Mouse (Mus musculus): ENCODE results near the gene Mllt6. TPM values are rescaled to one million over a fixed set of nuclear protein-coding genes. Genes with fewer than 3 reads are reported as not detected.
"Not testable (repeated sequence)": the region's sequence is repeated elsewhere in the genome, so short reads cannot be mapped to it uniquely, and the experiment has no call there.

Gene Mllt6
- polyA plus RNA-seq, 1 experiment, result 68.4 TPM

DNA sequence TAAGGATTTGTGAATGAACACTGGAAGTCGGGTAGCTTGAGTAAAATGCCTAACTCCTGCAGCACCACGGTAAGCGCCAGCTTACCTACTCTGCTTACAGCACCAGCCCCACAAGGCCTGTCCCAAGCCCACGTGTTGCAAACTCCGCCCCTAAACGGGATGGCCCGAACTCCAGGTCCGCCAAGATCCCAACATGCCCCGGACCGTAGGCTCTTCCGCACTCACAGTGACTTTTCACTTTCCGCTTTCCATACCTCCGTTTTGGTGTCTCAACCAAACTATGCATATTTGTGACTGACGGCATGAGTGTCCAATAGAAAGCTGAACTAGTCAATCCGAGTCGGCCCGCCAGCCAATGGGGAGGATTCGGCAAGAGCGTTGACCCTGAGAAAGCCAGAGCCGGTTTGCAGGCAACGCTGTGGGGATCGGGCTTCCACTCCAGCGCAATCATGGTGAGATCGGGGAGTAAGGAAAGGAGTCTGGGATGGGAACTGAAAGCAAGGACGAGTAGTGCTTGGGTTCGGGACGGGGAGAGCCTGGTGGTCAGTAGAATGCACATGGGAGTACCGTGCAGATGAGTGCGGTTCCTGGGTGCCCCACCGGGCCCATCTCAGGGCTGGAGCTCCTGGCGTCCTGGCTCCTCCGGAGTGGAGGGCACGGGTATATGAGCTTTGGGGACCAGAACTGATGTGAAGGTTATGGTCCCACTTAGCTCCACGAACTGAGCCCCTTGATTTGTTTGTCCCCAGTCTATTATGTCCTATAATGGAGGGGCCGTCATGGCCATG is 40.0 kb downstream of the Mllt6 start, which contains the start of gene Psmb3:
Psmb3 (plus strand) TSS at position 361 of the 788 bp plus-strand sequence.
- Histone ChIP-seq H3K27ac (ENCODE audit: insufficient read depth, low read length) (peak within 1 kb of the TSS; percentile 53), H3K4me1 (ENCODE audit: control insufficient read depth, insufficient read depth, low read length) (peaks cover 3% of the 10 kb centered on the region), H3K4me3 (replicated peaks; ENCODE audit: insufficient read depth, low read depth, low read length) (peak within 1 kb of the TSS; percentile 98), H3K27me3 (ENCODE audit: control insufficient read depth, insufficient read depth, low read length) (no peaks in the 10 kb centered on the region)
- peak; percentile 68; the same call in 1 of the 2 replicates for TF ChIP-seq POLR2A (IDR thresholded peaks at IDR 0.05; ENCODE audit: borderline replicate concordance, insufficient read depth, low read length)
- TF ChIP-seq CTCF (IDR thresholded peaks at IDR 0.05; ENCODE audit: borderline replicate concordance, insufficient read depth, low read depth, low read length), result no peak
- WGBS, result under 1% methylated on average over 35 of the region's 35 CpGs
- DNase-seq, result peak; percentile 99 to 100

- not testable (repeated sequence) for DNase-seq; H3K4me1 ChIP-seq (ENCODE audit: control insufficient read depth, insufficient read depth, low read length); H3K27me3 ChIP-seq (ENCODE audit: control insufficient read depth, insufficient read depth, low read length); H3K4me3 ChIP-seq (replicated peaks; ENCODE audit: insufficient read depth, low read depth, low read length); H3K27ac ChIP-seq (ENCODE audit: insufficient read depth, low read length)
- 73% methylated on average over 2 of the region's 2 CpGs for WGBS
Observed at GRCm38 (mm10) chr11:97710067-97710466, 46.9 kb downstream of the Mllt6 start.

DNA sequence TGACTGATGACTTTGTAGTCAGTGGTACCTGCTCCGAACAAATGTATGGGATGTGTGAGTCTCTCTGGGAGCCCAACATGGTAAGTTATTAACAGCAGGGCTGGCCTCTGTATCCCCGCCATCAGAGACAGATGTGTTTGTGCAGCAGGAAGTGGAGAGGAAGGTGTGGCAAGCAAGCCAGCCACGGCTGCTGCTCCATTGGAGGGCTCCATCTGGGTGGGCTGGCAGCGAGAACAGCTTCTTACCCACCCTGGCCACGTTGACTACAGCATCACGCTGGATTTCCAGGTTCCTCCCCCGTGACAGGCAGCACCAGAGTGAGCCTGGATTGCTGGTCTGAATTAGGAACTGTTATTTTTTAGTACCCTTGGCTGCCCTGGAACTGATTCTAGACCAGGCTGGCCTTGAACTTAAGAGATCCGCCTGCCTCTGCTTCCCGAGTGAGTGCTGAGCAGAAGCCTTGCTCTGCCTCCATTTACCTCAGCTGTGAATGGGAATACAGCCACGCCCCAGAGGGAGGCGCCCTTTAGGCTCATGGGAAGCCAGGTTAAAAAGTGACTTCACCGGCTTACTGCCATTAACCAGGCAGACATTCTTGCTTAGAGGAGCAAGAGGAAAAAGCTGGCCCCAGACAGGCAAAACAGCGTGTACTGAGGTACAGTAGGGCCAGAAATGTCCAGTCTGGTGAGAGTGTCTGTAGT is 48.1 kb downstream of the Mllt6 start:
- TF ChIP-seq CTCF (IDR thresholded peaks at IDR 0.05; ENCODE audit: borderline replicate concordance, insufficient read depth, low read depth, low read length) (no peak), POLR2A (IDR thresholded peaks at IDR 0.05; ENCODE audit: borderline replicate concordance, insufficient read depth, low read length) (no peak)
- Histone ChIP-seq H3K4me3 (replicated peaks; ENCODE audit: insufficient read depth, low read depth, low read length) (no peak overlapping the region), H3K27ac (ENCODE audit: insufficient read depth, low read length) (no peak overlapping the region), H3K4me1 (ENCODE audit: control insufficient read depth, insufficient read depth, low read length) (peaks cover 6% of the 10 kb centered on the region; the same call in 1 of the 2 replicates), H3K27me3 (ENCODE audit: control insufficient read depth, insufficient read depth, low read length) (no peaks in the 10 kb centered on the region)
- WGBS, result 76% methylated on average over 13 of the region's 13 CpGs
- no peak for DNase-seq

- no peak for DNase-seq
- Histone ChIP-seq H3K4me3 (replicated peaks; ENCODE audit: insufficient read depth, low read depth, low read length) (no peak overlapping the region), H3K27me3 (ENCODE audit: control insufficient read depth, insufficient read depth, low read length) (no peaks in the 10 kb centered on the region), H3K27ac (ENCODE audit: insufficient read depth, low read length) (no peak overlapping the region), H3K4me1 (ENCODE audit: control insufficient read depth, insufficient read depth, low read length) (peaks cover 6% of the 10 kb centered on the region; the same call in 1 of the 2 replicates)
- TF ChIP-seq POLR2A (IDR thresholded peaks at IDR 0.05; ENCODE audit: borderline replicate concordance, insufficient read depth, low read length) (no peak), CTCF (IDR thresholded peaks at IDR 0.05; ENCODE audit: borderline replicate concordance, insufficient read depth, low read depth, low read length) (no peak)
- WGBS, result 79% methylated on average over 15 of the region's 15 CpGs
Observed at GRCm38 (mm10) chr11:97712286-97712685, 49.1 kb downstream of the Mllt6 start.

GRCm38 (mm10) chr11:97713896-97714295 is 50.7 kb downstream of the Mllt6 start:
- WGBS, result 9% methylated on average over 8 of the region's 8 CpGs
- Histone ChIP-seq H3K4me1 (ENCODE audit: control insufficient read depth, insufficient read depth, low read length) (peaks cover 6% of the 10 kb centered on the region; the same call in 1 of the 2 replicates), H3K27ac (ENCODE audit: insufficient read depth, low read length) (peak overlapping the region; percentile 3; the same call in 1 of the 2 replicates), H3K27me3 (ENCODE audit: control insufficient read depth, insufficient read depth, low read length) (no peaks in the 10 kb centered on the region), H3K4me3 (replicated peaks; ENCODE audit: insufficient read depth, low read depth, low read length) (no peak overlapping the region)
- peak; percentile 58 to 73 for DNase-seq
- TF ChIP-seq POLR2A (IDR thresholded peaks at IDR 0.05; ENCODE audit: borderline replicate concordance, insufficient read depth, low read length), result no peak
- TF ChIP-seq CTCF (IDR thresholded peaks at IDR 0.05; ENCODE audit: borderline replicate concordance, insufficient read depth, low read depth, low read length), result no peak

DNA sequence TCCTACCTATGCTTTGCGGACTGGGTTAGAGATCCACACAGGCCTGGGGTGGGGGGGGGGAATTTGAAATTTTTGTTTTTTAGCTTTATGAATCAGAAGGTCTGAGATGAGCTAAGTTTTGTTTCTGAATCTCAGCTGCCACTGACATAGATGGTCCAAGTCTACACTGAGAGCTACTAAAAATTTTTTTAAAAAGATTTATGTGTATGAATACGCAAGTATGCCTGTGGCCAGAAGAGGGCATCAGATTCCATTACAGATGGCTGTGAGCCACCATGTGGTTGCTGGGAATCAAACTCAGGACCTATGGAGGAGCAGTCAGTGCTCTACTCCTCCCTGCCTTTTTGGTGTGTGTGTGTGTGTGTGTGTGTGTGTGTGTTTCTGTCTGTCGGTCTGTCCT is 51.1 kb downstream of the Mllt6 start:
- peak overlapping the region; percentile 3; the same call in 1 of the 2 replicates for H3K27ac ChIP-seq (ENCODE audit: insufficient read depth, low read length)
- H3K4me1 ChIP-seq (ENCODE audit: control insufficient read depth, insufficient read depth, low read length), result peaks cover 6% of the 10 kb centered on the region; the same call in 1 of the 2 replicates
- TF ChIP-seq CTCF (IDR thresholded peaks at IDR 0.05; ENCODE audit: borderline replicate concordance, insufficient read depth, low read depth, low read length) (0 out of 2 replicates have a peak, but pooled peaks have one; percentile 16), POLR2A (IDR thresholded peaks at IDR 0.05; ENCODE audit: borderline replicate concordance, insufficient read depth, low read length) (no peak)
- H3K27me3 ChIP-seq (ENCODE audit: control insufficient read depth, insufficient read depth, low read length), result no peaks in the 10 kb centered on the region
- H3K4me3 ChIP-seq (replicated peaks; ENCODE audit: insufficient read depth, low read depth, low read length), result no peak overlapping the region
- DNase-seq, result no peak
- 85% methylated on average over 3 of the region's 3 CpGs for WGBS

DNA sequence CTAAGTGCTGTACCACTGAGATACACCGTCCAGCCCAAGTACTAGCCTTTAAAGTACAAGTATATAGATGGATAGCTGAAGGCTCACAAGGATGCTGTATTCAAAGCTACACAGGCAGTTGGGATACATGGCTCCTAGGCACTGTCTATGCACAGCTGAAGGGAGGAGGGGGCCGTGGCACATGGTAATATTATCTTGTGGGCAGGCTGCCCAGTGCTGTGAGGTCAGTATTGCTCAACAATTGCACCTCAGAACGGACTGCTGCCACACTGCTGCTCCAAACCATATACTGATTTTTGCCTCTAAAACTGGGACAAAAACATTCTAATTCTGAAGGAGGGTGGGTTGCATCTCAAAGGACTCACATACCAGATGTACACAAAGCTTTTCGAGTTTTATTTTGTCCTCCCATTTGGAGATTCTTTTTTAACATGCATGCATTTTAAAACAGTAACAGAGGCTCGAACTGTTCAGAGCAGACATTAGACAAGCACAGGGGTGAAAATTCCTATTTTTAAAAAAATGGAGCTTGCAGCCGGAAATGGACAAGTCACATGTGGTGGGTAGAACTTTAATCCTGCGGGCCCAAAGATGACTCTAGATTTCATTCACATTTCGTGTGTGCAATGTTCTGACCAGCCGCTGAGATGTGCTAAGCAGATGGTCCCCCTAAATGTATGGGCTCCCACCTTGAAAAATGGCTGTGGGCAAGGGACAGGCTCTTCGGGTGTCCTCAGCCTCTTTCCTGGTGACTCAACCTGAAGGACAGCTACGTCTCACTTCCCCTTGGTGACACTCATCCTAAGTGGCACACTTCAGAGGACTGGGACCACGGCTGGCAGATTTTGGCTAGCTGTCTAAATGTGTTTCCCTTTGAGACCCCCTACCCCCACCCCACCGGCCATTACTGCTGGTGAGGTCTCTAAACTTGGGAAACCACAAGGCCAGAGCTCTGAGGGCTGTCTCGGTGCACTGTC is 51.9 kb downstream of the Mllt6 start:
- H3K27ac ChIP-seq (ENCODE audit: insufficient read depth, low read length), result no peak overlapping the region
- H3K4me1 ChIP-seq (ENCODE audit: control insufficient read depth, insufficient read depth, low read length), result peaks cover 6% of the 10 kb centered on the region; the same call in 1 of the 2 replicates
- 74% methylated on average over 14 of the region's 14 CpGs for WGBS
- no peak for TF ChIP-seq CTCF (IDR thresholded peaks at IDR 0.05; ENCODE audit: borderline replicate concordance, insufficient read depth, low read depth, low read length)
- no peak for TF ChIP-seq POLR2A (IDR thresholded peaks at IDR 0.05; ENCODE audit: borderline replicate concordance, insufficient read depth, low read length)
- DNase-seq, result no peak
- no peaks in the 10 kb centered on the region for H3K27me3 ChIP-seq (ENCODE audit: control insufficient read depth, insufficient read depth, low read length)
- no peak overlapping the region for H3K4me3 ChIP-seq (replicated peaks; ENCODE audit: insufficient read depth, low read depth, low read length)

Data from cerebellum, adult 2 months (tissue).